Mouse (Mus musculus) ZHBTc4 (cell line): ENCODE data around the gene Clec2l.

Experiments used
- DNase-seq: peaks from one replicate; pipeline ENCODE4 v3.0.0-alpha.2; 2011; ENCODE audit warnings: low read depth, low spot score

Clec2l gene

GRCm38 (mm10) chr6:38662714-38663615 is at the start of gene Clec2l:
TSS of gene Clec2l (plus strand) at chr6:38663069.
- DNase-seq = peak; percentile 47

DNA sequence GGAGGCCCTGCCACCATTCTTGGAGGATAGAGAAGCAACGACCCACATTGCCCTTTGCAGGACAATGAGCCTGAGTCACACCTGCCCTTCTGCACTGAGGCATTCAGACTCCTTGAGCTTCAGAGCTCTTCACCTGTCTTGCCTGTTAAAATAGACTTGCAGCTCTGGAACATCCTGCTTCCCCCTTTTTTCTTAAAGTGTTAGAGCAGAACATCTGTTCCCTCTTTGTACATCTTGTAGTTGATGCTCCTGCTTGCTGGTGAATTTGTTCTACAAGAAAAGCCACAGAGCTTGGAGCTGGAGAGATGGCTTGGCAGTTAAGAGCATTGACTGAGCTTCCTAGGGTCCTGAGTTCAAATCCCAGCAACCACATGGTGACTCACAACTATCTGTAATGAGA is 40.5 kb upstream of the Clec2l start:
- DNase-seq = no peak

GRCm38 (mm10) chr6:38623457-38623856 is 39.4 kb upstream of the Clec2l start:
- DNase-seq = no peak

DNA sequence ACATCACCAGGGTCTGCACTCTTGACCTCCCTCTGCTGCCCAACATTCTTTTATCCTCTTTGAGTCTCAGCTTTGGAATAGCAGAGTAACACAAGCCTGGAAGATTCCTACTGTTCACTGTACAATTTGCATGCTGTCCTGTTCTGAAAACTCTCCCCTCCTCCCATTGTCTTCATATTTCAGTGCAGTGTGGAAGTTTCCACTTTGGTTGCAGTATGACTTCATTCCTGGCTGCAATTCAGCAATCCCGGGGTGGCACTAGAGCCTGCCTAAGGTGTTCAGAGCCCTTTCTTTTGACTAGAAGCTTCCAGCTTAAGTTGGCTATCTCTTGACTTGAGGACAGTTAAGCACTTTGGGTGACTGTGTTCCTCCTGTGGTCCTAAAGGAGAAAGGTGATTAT is 38.4 kb upstream of the Clec2l start:
- DNase-seq = no peak

DNA sequence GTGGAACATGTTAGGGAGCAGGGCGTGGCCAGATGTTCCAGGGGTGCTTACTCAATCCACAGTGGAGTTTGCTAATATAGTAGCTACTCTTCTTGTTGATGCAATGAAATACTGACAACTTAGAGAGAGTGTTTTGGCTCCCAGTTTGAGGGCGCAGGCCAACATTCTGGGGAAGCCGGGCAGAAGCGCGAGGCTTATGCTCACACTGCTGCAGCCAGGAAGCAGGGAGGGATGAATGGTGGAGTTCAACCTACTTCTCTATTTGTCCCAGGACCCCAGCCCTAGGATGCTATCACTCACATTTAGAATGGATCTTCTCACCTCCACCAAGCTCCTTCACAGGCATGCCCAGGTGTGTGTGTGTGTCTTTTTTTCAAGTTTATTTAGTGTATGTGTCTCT is 36.8 kb upstream of the Clec2l start:
- no peak for DNase-seq

GRCm38 (mm10) chr6:38627081-38627480 is 35.8 kb upstream of the Clec2l start:
- no peak for DNase-seq

DNA sequence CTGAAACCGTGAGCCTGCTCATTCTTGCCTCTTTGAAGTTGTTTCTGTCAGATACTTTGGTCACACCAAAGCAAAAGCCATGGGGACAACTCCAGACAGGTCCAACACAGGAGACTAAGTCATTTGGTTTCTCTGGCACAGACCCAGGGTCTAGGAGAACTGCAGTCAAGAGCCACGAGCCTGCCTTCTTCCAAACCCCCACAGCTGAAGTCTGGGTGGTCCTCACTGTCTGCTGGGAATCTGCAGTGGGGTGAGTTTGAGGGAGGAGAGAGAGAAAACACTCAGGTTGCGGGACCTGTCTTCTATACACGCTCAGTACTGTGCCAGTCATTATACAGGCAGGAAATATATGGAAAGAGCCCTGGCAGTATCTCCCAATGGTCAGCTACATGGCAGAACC is 35.4 kb upstream of the Clec2l start:
- no peak for DNase-seq

DNA sequence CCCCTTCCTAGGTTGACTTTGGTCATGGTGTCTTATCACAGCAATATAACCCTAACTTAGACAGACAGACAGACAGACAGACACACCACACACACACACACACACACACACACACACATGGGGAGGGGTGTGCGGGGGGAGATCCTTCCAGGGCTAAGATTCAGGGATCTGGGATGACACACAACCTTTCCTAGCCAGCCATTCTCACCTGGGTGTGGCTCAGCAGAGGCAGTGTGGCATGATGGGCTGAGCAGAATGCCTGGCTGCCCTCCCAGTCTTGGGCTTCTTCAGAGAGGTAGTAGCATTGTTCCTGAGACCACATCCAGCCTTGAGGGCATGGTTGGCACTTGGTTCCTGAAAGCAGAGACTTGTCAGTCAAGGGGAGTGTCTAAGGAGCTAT is 33.3 kb upstream of the Clec2l start:
- DNase-seq = no peak

DNA sequence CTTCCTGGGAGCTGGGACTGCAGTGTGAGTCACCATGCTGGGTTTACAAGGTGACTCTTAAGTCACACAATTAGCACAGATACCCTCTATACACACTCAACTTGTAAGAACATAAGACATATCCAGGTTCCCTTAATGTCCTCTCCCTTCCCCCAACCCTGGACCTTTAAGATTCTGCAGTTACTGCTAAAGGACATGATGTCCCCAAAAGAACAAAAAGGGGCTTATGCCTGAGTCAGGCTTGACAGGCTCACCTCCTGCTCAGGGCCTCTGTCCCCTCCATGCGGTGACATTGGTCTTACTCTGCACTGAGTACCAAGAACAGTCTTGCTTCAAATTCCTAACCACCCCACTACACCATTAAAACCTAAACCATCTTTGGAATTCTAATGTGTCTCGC is 30.0 kb upstream of the Clec2l start:
- DNase-seq = no peak

- DNase-seq = no peak
These were observed 28.4 kb upstream of the Clec2l start for GRCm38 (mm10) chr6:38634461-38634860.

DNA sequence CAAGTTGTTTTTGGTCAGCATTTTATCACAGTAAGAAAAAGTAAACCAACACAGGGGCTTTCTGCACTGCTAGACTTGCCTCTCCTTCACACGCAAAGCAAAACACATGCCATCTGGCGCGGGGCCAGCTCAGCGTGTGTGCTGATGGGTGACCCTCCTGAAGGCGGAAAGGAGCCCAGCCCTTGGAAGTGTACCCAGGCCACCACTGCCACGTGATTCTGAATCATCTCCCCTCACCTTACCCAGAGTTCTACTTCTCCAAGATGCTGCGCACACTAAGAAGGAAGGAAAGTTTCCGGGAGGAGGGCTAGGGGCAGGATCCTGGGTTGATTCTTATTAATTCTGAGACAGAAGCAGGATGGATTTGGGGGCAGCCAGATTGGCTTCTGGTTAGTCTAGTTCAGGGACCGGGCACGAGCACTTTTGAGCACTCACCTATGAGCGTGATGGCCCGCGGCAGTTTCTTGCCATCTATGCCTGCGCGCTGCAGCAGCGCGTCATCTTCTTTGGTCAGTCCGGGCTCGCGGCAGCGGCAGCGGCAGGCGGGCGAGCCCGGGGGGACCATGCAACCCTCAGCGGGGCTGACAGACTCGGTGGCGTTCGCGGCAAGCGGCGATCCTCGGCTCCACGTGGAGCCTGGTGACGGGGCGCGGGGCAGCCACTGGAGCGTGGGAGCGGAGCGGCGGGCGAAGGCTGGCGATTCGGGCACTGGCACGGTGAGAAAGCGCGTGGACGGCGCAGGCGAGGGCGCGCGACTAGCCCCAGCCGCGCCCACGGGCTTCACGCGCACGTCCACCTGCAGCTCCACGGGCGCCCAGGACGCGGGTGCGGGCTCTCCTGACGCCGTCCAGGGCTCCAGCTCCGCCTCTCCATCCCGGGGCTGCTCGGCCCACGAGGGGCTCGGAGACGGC is 26.7 kb upstream of the Clec2l start:
- DNase-seq = peak; percentile 58

- peak; percentile 80 for DNase-seq
These were observed 25.8 kb upstream of the Clec2l start, which contains the start of gene Klrg2 for GRCm38 (mm10) chr6:38636852-38637618. TSS of gene Klrg2 (minus strand) at chr6:38637242.

GRCm38 (mm10) chr6:38640401-38640800 is 22.5 kb upstream of the Clec2l start:
- no peak for DNase-seq

DNA sequence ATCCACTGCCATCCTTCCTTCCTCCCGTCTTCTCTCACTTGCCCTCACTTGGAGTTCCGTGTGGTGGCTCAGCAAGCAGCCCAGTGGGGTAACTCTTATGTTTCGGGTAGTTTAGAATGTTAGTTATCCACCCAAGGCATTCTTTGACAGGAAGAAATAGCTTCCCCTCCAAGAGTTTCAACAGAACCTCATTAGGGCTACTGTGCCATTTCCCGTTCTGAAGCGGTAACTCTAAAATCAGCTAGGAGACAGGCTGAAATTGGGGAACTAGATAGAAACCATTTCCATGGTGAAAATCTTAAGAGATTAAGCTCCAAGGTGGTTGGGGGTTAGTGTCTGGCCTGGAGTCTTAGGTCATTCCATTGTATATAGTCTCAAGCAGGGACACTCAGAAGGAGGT is 21.6 kb upstream of the Clec2l start:
- DNase-seq = no peak

DNA sequence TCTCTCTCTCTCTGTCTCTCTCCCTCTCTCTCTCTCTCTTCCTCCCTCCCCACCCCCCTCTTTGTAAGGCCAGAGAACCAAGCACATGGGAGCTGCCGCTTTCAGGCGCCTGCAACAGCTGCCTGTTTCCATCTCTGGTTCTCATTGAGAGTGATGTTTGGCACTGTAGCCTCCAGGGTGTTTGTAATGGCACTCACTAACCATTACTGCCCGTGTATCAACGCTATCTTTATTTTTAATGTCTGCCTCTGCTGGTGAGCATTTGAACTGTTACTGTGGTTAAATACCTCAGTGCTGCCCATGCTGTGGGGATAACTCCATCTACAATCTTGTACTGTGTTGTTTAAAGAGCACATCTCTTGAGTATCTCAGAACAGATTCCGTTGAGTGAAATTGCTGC is 21.2 kb upstream of the Clec2l start:
- no peak for DNase-seq

DNA sequence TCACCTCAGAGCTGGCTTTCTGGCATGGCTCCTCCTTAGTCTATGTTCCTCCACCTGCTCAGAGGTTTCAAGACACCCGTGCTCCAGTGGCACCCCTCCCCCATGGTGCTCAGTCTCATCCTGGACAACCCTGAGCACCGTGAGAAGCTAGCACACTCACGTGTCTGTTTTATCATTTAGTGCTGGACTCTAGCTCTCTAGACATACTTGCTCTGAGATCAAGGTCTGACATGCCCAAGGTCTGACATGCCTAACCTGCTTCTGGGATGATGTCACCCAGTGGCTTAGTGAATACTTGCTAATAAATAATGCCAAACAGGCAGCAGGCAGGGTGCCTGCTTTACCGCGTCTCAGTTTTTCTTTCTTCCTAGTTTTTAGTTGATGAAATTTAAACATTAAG is 20.3 kb upstream of the Clec2l start:
- no peak for DNase-seq

DNA sequence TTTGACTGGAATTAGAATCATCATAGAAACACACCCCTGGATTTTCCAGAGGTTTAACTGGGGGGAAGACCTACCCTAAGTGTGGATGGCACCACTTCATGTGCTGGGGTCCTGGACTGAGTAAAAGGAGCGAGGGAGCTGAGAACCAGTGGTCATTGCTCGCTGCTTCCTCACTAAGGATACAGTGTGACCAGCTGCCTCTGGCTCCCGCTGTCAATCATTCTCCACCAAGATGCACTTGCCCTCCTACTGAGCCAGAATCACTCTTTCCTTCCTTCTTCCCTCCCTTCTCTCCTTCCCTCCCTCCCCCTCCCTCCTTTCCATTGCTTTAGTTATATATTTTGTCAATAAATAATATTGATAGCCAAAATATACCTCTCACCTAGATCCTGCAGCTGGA is 19.8 kb upstream of the Clec2l start:
- DNase-seq = no peak

GRCm38 (mm10) chr6:38649545-38649944 is 13.3 kb upstream of the Clec2l start:
- DNase-seq = peak; percentile 70

- DNase-seq = peak; percentile 84
These were observed 12.5 kb upstream of the Clec2l start for GRCm38 (mm10) chr6:38650263-38650937.

DNA sequence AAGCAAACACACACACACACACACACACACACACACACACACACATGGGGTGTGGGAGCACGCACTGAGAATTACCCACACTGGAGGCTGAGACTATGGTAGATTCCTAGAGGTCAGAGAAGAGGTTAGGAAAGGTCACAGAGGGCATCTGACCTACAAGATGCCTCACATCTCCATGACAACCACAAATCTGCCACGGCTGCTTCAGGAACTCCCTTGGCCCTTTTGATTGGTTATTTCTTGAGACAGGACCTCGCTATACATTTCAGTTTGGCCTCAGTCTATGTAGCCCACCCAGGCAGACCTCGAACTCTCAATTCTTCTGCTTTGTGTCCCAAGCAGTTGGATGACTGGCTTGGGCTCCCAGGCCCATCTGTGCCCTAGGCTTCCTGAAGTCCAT is 1.2 kb upstream of the Clec2l start:
- DNase-seq = peak; percentile 18

- DNase-seq = peak; percentile 55
These were observed 6.7 kb downstream of the Clec2l start for GRCm38 (mm10) chr6:38669580-38669979.
